Mouse (Mus musculus) kidney, postnatal 0 days (tissue): ENCODE measurements at regions not wholly inside any gene's neighbourhood (a gene's known extent, or its start where the extent isn't known, plus 50 kb on each side); places are given as distances from the start of the nearest gene placed in this dataset.

Experiments used
- ATAC-seq: fragments of 200-750 bp; cut with Nextera tagmentation; replicated peaks from 2 replicates; pipeline ENCODE4 v1.8.0; 2017; ENCODE audit warnings: low read depth, moderate number of reproducible peaks, moderate TSS enrichment, moderate library complexity; ENCODE audit not compliant: low FRiP score
- DNase-seq: peaks from one replicate; pipeline ENCODE4 v3.0.0-alpha.2; 2016; ENCODE audit warnings: low spot score
- H3K27ac ChIP-seq: fragments of 300-500 bp; sonication (generic); 2 replicates; pipeline ENCODE4 v1.5.1; 2014; ENCODE audit warnings: mild to moderate bottlenecking
- H3K27me3 ChIP-seq: fragments of 300-500 bp; sonication (generic); 2 replicates; pipeline ENCODE4 v1.6.1; 2014; ENCODE audit warnings: low read length, mixed read lengths; ENCODE audit not compliant: insufficient read depth
- H3K36me3 ChIP-seq: fragments of 300-500 bp; sonication (generic); 2 replicates; pipeline ENCODE4 v1.6.1; 2014; ENCODE audit warnings: low read length, mixed read lengths; ENCODE audit not compliant: insufficient read depth
- H3K4me1 ChIP-seq: fragments of 300-500 bp; sonication (generic); replicated peaks from 2 replicates; pipeline ENCODE4 v1.6.1; 2014; ENCODE audit warnings: antibody characterized with exemption, low read length, mixed read lengths; ENCODE audit not compliant: insufficient read depth
- H3K4me2 ChIP-seq: fragments of 300-500 bp; sonication (generic); 2 replicates; pipeline ENCODE4 v1.6.1; 2014; ENCODE audit warnings: mild to moderate bottlenecking, low read length, moderate library complexity, mixed read lengths
- H3K4me3 ChIP-seq: fragments of 300-500 bp; sonication (generic); replicated peaks from 2 replicates; pipeline ENCODE4 v1.5.1; 2014; ENCODE audit warnings: low read depth, low read length
- H3K9ac ChIP-seq: fragments of 300-500 bp; sonication (generic); 2 replicates; pipeline ENCODE4 v1.6.1; 2014; ENCODE audit warnings: low read depth, low read length
- H3K9me3 ChIP-seq: fragments of 300-500 bp; sonication (generic); replicated peaks from 2 replicates; pipeline ENCODE4 v1.6.1; 2016; ENCODE audit warnings: low read length, inconsistent platforms, mixed read lengths
- CTCF ChIP-seq: IDR thresholded peaks from 2 replicates; pipeline ENCODE4 v1.5.1; 2016; ENCODE audit warnings: antibody characterized with exemption, low read depth, mild to moderate bottlenecking, moderate library complexity
- WGBS: fragments of 180-500 bp; shearing (Covaris S2); extraction: QIAGEN DNeasy Blood & Tissue Kit; methylation state at CpG from one replicate; pipeline ENCODE4 v1.1.7; 2014; 5-methylcytosine and 5-hydroxymethylcytosine counted together

- ATAC-seq, result no peak; the same call in 1 of the 2 replicates
- peaks cover 7% of the 10 kb centered on the region; the same call in 1 of the 2 replicates for H3K4me1 ChIP-seq
- H3K4me2 ChIP-seq, result no peak overlapping the region
These were observed 58.1 kb upstream of the Rasl11b start for GRCm38 (mm10) chr5:74136868-74137439.

GRCm38 (mm10) chr5:74143994-74144393 lies 51.1 kb upstream of the Rasl11b start:
- Histone ChIP-seq H3K27me3 (no peaks in the 10 kb centered on the region), H3K36me3 (no peaks in the 10 kb centered on the region), H3K4me3 (no peak overlapping the region), H3K4me1 (no peaks in the 10 kb centered on the region; the same call in 1 of the 2 replicates), H3K9ac (no peak overlapping the region), H3K4me2 (no peak overlapping the region), H3K27ac (no peak overlapping the region), H3K9me3 (no peaks in the 10 kb centered on the region)
- no peak for TF ChIP-seq CTCF
- 86% methylated on average over 4 of the region's 4 CpGs for WGBS
- ATAC-seq, result no peak
- no peak for DNase-seq

More at GRCm38 (mm10) chr5:74136868-74137439, 58.1 kb upstream of the Rasl11b start:
- H3K9me3 ChIP-seq, result no peaks in the 10 kb centered on the region; the same call in 1 of the 2 replicates
- TF ChIP-seq CTCF, result no peak
- H3K4me3 ChIP-seq, result no peak overlapping the region
- no peaks in the 10 kb centered on the region for H3K36me3 ChIP-seq
- 27% methylated on average over 5 of the region's 5 CpGs for WGBS
- H3K27me3 ChIP-seq, result no peaks in the 10 kb centered on the region
- no peak for DNase-seq
- no peak overlapping the region for H3K9ac ChIP-seq
- H3K27ac ChIP-seq, result no peak overlapping the region

- Histone ChIP-seq H3K9me3 (no peaks in the 10 kb centered on the region), H3K4me2 (no peak overlapping the region), H3K27ac (no peak overlapping the region), H3K27me3 (no peaks in the 10 kb centered on the region), H3K4me1 (no peaks in the 10 kb centered on the region; the same call in 1 of the 2 replicates), H3K4me3 (no peak overlapping the region), H3K36me3 (no peaks in the 10 kb centered on the region), H3K9ac (no peak overlapping the region)
- no peak for TF ChIP-seq CTCF
- ATAC-seq (no peak), DNase-seq (no peak)
- 54% methylated on average over 5 of the region's 5 CpGs for WGBS
These were observed 50.3 kb upstream of the Rasl11b start for GRCm38 (mm10) chr5:74144765-74145164.
